Mouse (Mus musculus): ENCODE data around the gene Nsun7.

GRCm38 (mm10) chr5:66342285-66342684 lies 82.6 kb downstream of the Nsun7 start:
- TF ChIP-seq POLR2A (IDR thresholded peaks at IDR 0.05; ENCODE audit: low read depth, low read length) (no peak), CTCF (IDR thresholded peaks at IDR 0.05; ENCODE audit: extremely low read depth, insufficient read depth, insufficient read length, insufficient replicate concordance) (no peak)

All from spleen, adult 2 months (tissue).